Mouse (Mus musculus): ENCODE measurements at regions not wholly inside any gene's neighbourhood (a gene's known extent, or its start where the extent isn't known, plus 50 kb on each side); places are given as distances from the start of the nearest gene placed in this dataset.
A peak's percentile ranks its signal among the peaks of the same experiment; 100 is the strongest.

DNA sequence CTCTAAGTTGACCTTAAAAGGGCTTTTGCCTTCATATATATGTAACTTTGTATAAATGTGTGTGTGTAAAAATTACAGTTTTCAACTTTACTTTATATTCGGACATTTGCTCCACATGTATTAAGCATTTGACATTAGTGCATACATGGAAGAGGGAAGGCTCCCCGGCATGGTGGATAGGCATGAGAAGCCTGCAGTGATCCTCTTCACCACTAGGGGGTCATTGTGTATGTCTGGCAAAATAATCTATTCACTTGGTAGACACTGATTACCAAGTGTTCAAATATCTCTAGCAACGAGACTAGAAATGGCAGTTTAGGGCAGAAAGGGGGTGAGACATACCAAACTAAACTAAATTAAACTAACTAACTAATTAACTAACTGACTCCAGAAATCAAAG, 397.7 kb downstream of the Dmrt2 start:
- Histone ChIP-seq H3K4me3 (ENCODE audit: low read length) (no peak overlapping the region), H3K27ac (no peak overlapping the region), H3K27me3 (ENCODE audit: insufficient read depth, low read length) (no peaks in the 10 kb centered on the region), H3K9me3 (ENCODE audit: low read length) (no peaks in the 10 kb centered on the region), H3K4me2 (ENCODE audit: low read depth, low read length) (no peak overlapping the region), H3K9ac (replicated peaks; ENCODE audit: low read length) (no peak overlapping the region), H3K36me3 (ENCODE audit: insufficient read depth, low read length) (no peaks in the 10 kb centered on the region), H3K4me1 (ENCODE audit: insufficient read depth, low read length) (no peaks in the 10 kb centered on the region)
- DNase-seq (ENCODE audit: low spot score) (no peak), ATAC-seq (no peak)
- peak; percentile 23; the same call in 1 of the 2 replicates for TF ChIP-seq CTCF (IDR thresholded peaks at IDR 0.05; ENCODE audit: low read depth)
- WGBS = 90% methylated on average over 3 of the region's 3 CpGs

DNA sequence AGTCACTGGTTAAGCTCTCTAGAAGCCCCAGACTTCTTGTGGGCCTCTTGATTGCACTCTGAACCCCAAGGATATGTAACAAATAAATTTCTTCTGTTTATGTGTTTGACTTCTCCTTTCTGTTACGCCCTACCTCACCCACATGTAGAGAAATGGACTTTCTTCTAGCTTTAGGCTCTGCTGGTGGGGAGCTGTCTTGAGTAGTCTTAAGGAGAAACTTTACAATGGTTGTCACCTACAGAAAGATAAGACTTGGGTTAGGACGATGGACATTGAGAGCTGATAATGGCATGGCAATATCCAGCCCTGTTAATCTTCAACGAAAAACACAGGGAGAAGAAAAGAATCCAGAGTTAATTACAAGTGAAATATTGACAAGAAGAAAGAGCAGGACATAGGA, 416.1 kb downstream of the Dmrt2 start:
- Histone ChIP-seq H3K9me3 (ENCODE audit: low read length) (no peaks in the 10 kb centered on the region), H3K4me2 (ENCODE audit: low read depth, low read length) (no peak overlapping the region), H3K27ac (no peak overlapping the region), H3K36me3 (ENCODE audit: insufficient read depth, low read length) (no peaks in the 10 kb centered on the region), H3K9ac (replicated peaks; ENCODE audit: low read length) (no peak overlapping the region), H3K27me3 (ENCODE audit: insufficient read depth, low read length) (no peaks in the 10 kb centered on the region), H3K4me1 (ENCODE audit: insufficient read depth, low read length) (no peaks in the 10 kb centered on the region), H3K4me3 (ENCODE audit: low read length) (no peak overlapping the region)
- WGBS = 90% methylated on average over 3 of the region's 3 CpGs
- no peak for ATAC-seq
- no peak for DNase-seq (ENCODE audit: low spot score)
- no peak for TF ChIP-seq CTCF (IDR thresholded peaks at IDR 0.05; ENCODE audit: low read depth)

- WGBS = 79% methylated on average over 8 of the region's 8 CpGs
- Histone ChIP-seq H3K27me3 (ENCODE audit: insufficient read depth, low read length) (no peaks in the 10 kb centered on the region), H3K27ac (no peak overlapping the region), H3K4me3 (ENCODE audit: low read length) (no peak overlapping the region), H3K4me2 (ENCODE audit: low read depth, low read length) (no peak overlapping the region), H3K4me1 (ENCODE audit: insufficient read depth, low read length) (no peaks in the 10 kb centered on the region), H3K9ac (replicated peaks; ENCODE audit: low read length) (no peak overlapping the region), H3K9me3 (ENCODE audit: low read length) (no peaks in the 10 kb centered on the region), H3K36me3 (ENCODE audit: insufficient read depth, low read length) (no peaks in the 10 kb centered on the region)
- DNase-seq (ENCODE audit: low spot score) (no peak), ATAC-seq (no peak)
- TF ChIP-seq CTCF (IDR thresholded peaks at IDR 0.05; ENCODE audit: low read depth) = no peak
Observed at GRCm38 (mm10) chr19:26091386-26091785, 419.2 kb downstream of the Dmrt2 start.

DNA sequence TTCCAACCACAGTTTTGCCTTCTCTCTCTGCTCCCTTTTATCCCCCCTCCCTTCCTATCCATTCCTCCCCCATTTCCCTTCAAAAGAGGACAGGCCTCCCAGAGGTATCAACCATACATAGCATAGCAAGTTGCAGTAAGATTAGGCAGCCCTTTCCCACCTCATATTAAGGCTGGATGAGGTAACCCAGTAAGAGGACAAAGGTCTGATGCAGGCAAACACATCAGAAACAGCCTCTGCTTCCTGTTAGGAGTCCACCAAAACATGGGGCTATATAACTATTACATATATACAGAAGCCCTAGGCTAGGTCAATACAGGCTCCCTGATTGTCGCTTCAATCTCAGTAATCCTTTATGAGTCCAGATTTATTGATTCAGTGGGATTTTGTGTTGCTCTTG, 421.6 kb downstream of the Dmrt2 start:
- no peak for TF ChIP-seq CTCF (IDR thresholded peaks at IDR 0.05; ENCODE audit: low read depth)
- Histone ChIP-seq H3K4me3 (ENCODE audit: low read length) (no peak overlapping the region), H3K27me3 (ENCODE audit: insufficient read depth, low read length) (no peaks in the 10 kb centered on the region), H3K9ac (replicated peaks; ENCODE audit: low read length) (no peak overlapping the region), H3K27ac (no peak overlapping the region), H3K4me1 (ENCODE audit: insufficient read depth, low read length) (no peaks in the 10 kb centered on the region), H3K9me3 (ENCODE audit: low read length) (no peaks in the 10 kb centered on the region), H3K36me3 (ENCODE audit: insufficient read depth, low read length) (no peaks in the 10 kb centered on the region), H3K4me2 (ENCODE audit: low read depth, low read length) (no peak overlapping the region)
- no peak for ATAC-seq
- no peak for DNase-seq (ENCODE audit: low spot score)
- 88% methylated on average over 1 of the region's 1 CpGs for WGBS

DNA sequence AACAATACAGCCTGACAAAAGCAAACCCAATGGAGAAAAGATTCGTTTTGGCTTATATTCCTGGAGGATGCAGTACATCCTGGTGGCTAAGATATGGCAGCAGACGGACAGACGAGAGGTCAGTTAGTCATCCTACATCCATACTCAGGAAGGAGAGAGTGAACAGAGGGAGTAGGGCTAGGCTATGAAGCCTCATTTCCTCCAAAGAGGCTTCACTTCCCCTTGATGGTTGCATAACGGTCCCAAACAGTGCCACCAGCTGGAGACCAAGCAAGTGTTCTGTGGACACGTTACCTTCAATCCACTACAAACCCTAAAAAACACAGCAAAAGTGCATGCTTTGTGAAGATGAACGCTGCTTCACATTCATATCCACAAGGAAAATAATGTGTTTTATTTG, 442.1 kb downstream of the Dmrt2 start:
- Histone ChIP-seq H3K4me3 (ENCODE audit: low read length) (no peak overlapping the region), H3K36me3 (ENCODE audit: insufficient read depth, low read length) (no peaks in the 10 kb centered on the region), H3K9me3 (ENCODE audit: low read length) (no peaks in the 10 kb centered on the region), H3K27me3 (ENCODE audit: insufficient read depth, low read length) (no peaks in the 10 kb centered on the region), H3K27ac (no peak overlapping the region), H3K4me2 (ENCODE audit: low read depth, low read length) (no peak overlapping the region), H3K4me1 (ENCODE audit: insufficient read depth, low read length) (no peaks in the 10 kb centered on the region), H3K9ac (replicated peaks; ENCODE audit: low read length) (no peak overlapping the region)
- TF ChIP-seq CTCF (IDR thresholded peaks at IDR 0.05; ENCODE audit: low read depth) = no peak
- ATAC-seq (no peak), DNase-seq (ENCODE audit: low spot score) (no peak)
- 86% methylated on average over 6 of the region's 6 CpGs for WGBS

DNA sequence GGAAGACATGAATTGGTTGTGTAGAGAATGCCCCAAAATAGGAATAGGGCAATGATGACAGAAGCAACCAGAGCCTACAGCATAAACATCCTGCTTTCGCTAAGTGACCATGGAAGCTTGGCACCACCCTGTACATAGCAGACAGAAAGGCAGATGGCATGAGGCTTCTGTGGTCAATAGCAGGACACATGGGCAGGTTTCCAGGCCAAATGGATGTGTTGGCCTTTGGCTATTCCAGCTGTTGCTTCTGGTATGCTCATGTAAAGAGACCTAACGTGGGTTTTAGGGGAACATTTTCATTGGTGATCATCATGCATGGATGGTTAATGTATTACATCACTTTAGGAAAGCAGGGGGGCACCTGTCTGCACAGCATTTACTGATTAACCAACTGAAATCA, 456.2 kb downstream of the Dmrt2 start:
- Histone ChIP-seq H3K36me3 (ENCODE audit: insufficient read depth, low read length) (no peaks in the 10 kb centered on the region), H3K9ac (replicated peaks; ENCODE audit: low read length) (no peak overlapping the region), H3K4me3 (ENCODE audit: low read length) (no peak overlapping the region), H3K27ac (no peak overlapping the region), H3K4me2 (ENCODE audit: low read depth, low read length) (no peak overlapping the region), H3K4me1 (ENCODE audit: insufficient read depth, low read length) (no peaks in the 10 kb centered on the region), H3K9me3 (ENCODE audit: low read length) (no peaks in the 10 kb centered on the region), H3K27me3 (ENCODE audit: insufficient read depth, low read length) (no peaks in the 10 kb centered on the region)
- DNase-seq (ENCODE audit: low spot score) = peak; percentile 6
- ATAC-seq = no peak
- no peak for TF ChIP-seq CTCF (IDR thresholded peaks at IDR 0.05; ENCODE audit: low read depth)
- WGBS = 67% methylated on average over 2 of the region's 2 CpGs

- DNase-seq (ENCODE audit: low spot score) (no peak), ATAC-seq (no peak)
- H3K9ac ChIP-seq (replicated peaks; ENCODE audit: low read length) = no peak overlapping the region
- H3K4me2 ChIP-seq (ENCODE audit: low read depth, low read length) = no peak overlapping the region
- no peaks in the 10 kb centered on the region for H3K27me3 ChIP-seq (ENCODE audit: insufficient read depth, low read length)
- H3K4me1 ChIP-seq (ENCODE audit: insufficient read depth, low read length) = no peaks in the 10 kb centered on the region
- no peak overlapping the region for H3K27ac ChIP-seq
- 91% methylated on average over 4 of the region's 4 CpGs for WGBS
- H3K9me3 ChIP-seq (ENCODE audit: low read length) = no peaks in the 10 kb centered on the region
- no peaks in the 10 kb centered on the region for H3K36me3 ChIP-seq (ENCODE audit: insufficient read depth, low read length)
- no peak for TF ChIP-seq CTCF (IDR thresholded peaks at IDR 0.05; ENCODE audit: low read depth)
- H3K4me3 ChIP-seq (ENCODE audit: low read length) = no peak overlapping the region
Observed at GRCm38 (mm10) chr19:26134385-26134784, 462.2 kb downstream of the Dmrt2 start.
